Mouse (Mus musculus) gastrocnemius, postnatal 25 days (tissue): ENCODE measurements around the gene Tmem56. TPM values are rescaled to one million over a fixed set of nuclear protein-coding genes. Genes with fewer than 3 reads are reported as not detected.

Experiments
- DNase-seq: peaks from one replicate; pipeline ENCODE4 v3.0.0; 2022
- total RNA-seq, 2 experiments: library from RNA; stranded (reverse); gene quantifications; 1 replicate in 1 of 2; 2 replicates in 1 of 2; pipeline ENCODE4 v1.2.3; 2021

Tmem56 gene
- total RNA-seq, 2 experiments from 2014 or later: 19.3 to 25.8 TPM

GRCm38 (mm10) chr3:121277557-121277956, 5.3 kb downstream of the Tmem56 start:
- no peak for DNase-seq

- no peak for DNase-seq
Measured at GRCm38 (mm10) chr3:121277009-121277408, 5.9 kb downstream of the Tmem56 start.

- DNase-seq: no peak
Measured at GRCm38 (mm10) chr3:121274010-121274409, 8.9 kb downstream of the Tmem56 start.

GRCm38 (mm10) chr3:121272577-121272976, 10.3 kb downstream of the Tmem56 start:
- no peak for DNase-seq

GRCm38 (mm10) chr3:121267283-121267682, 15.6 kb downstream of the Tmem56 start:
- DNase-seq: no peak

GRCm38 (mm10) chr3:121264242-121264641, 18.7 kb downstream of the Tmem56 start:
- no peak for DNase-seq

- DNase-seq: peak; percentile 26
Measured at GRCm38 (mm10) chr3:121263205-121263548, 19.7 kb downstream of the Tmem56 start.

- DNase-seq: peak; percentile 68
Measured at GRCm38 (mm10) chr3:121262521-121263204, 20.2 kb downstream of the Tmem56 start.

- no peak for DNase-seq
Measured at GRCm38 (mm10) chr3:121261939-121262520, 20.9 kb downstream of the Tmem56 start.

GRCm38 (mm10) chr3:121261251-121261650, 21.6 kb downstream of the Tmem56 start:
- no peak for DNase-seq

GRCm38 (mm10) chr3:121260831-121261230, 22.1 kb downstream of the Tmem56 start:
- DNase-seq: no peak

GRCm38 (mm10) chr3:121260041-121260440, 22.9 kb downstream of the Tmem56 start:
- DNase-seq: no peak

GRCm38 (mm10) chr3:121258521-121259478, 24.1 kb downstream of the Tmem56 start:
- no peak for DNase-seq

- DNase-seq: no peak
Measured at GRCm38 (mm10) chr3:121257418-121257817, 25.5 kb downstream of the Tmem56 start.

- DNase-seq: peak; percentile 38
Measured at GRCm38 (mm10) chr3:121256131-121256530, 26.8 kb downstream of the Tmem56 start.

- no peak for DNase-seq
Measured at GRCm38 (mm10) chr3:121255501-121255900, 27.4 kb downstream of the Tmem56 start.

GRCm38 (mm10) chr3:121250576-121251433, 32.1 kb downstream of the Tmem56 start:
- DNase-seq: peak; percentile 13

- DNase-seq: peak; percentile 32
Measured at GRCm38 (mm10) chr3:121250048-121250447, 32.9 kb downstream of the Tmem56 start.

GRCm38 (mm10) chr3:121242941-121243340, 40.0 kb downstream of the Tmem56 start:
- no peak for DNase-seq

- no peak for DNase-seq
Measured at GRCm38 (mm10) chr3:121242111-121242936, 40.6 kb downstream of the Tmem56 start.
